Mouse (Mus musculus) stomach, embryonic 14.5 days (tissue): Measurements from ENCODE around the gene Has3. TPM values are rescaled to one million over a fixed set of nuclear protein-coding genes. Genes with fewer than 3 reads are reported as not detected.

Experiments
- ATAC-seq: fragments of 200-750 bp; cut with Nextera tagmentation; 2 replicates; pipeline ENCODE4 v1.8.0; 2017; ENCODE audit warnings: low read depth, moderate TSS enrichment; ENCODE audit not compliant: insufficient number of reproducible peaks, insufficient read depth, low FRiP score
- H3K27ac ChIP-seq: fragments of 300-500 bp; sonication (generic); 2 replicates; pipeline ENCODE4 v1.5.1; 2014; ENCODE audit warnings: mild to moderate bottlenecking, low read length, moderate library complexity, mixed read lengths
- H3K27me3 ChIP-seq: fragments of 300-500 bp; sonication (generic); 2 replicates; pipeline ENCODE4 v1.6.1; 2014; ENCODE audit warnings: low read length, control low read depth, mixed read lengths; ENCODE audit not compliant: control insufficient read depth, insufficient read depth
- H3K36me3 ChIP-seq: fragments of 300-500 bp; sonication (generic); 2 replicates; pipeline ENCODE4 v1.6.1; 2014; ENCODE audit warnings: mild to moderate bottlenecking, control low read depth, low read length, moderate library complexity, mixed read lengths; ENCODE audit not compliant: control insufficient read depth, insufficient read depth
- H3K4me1 ChIP-seq: fragments of 300-500 bp; sonication (generic); 2 replicates; pipeline ENCODE4 v1.6.1; 2014; ENCODE audit warnings: low read length, control low read depth, mixed read lengths; ENCODE audit not compliant: control insufficient read depth, insufficient read depth
- H3K4me2 ChIP-seq: fragments of 300-500 bp; sonication (generic); replicated peaks from 2 replicates; pipeline ENCODE4 v1.6.1; 2014; ENCODE audit warnings: low read depth, low read length, control low read depth
- H3K4me3 ChIP-seq: fragments of 300-500 bp; sonication (generic); 2 replicates; pipeline ENCODE4 v1.5.1; 2014; ENCODE audit warnings: low read depth, low read length, control low read depth
- H3K9ac ChIP-seq: fragments of 300-500 bp; sonication (generic); replicated peaks from 2 replicates; pipeline ENCODE4 v1.6.1; 2014; ENCODE audit warnings: low read depth, mild to moderate bottlenecking, control low read depth, low read length, moderate library complexity, mixed read lengths
- H3K9me3 ChIP-seq: fragments of 300-500 bp; sonication (generic); 2 replicates; pipeline ENCODE4 v1.6.1; 2016; ENCODE audit warnings: low read depth, low read length, control low read depth; ENCODE audit not compliant: control insufficient read depth
- WGBS: fragments of 180-500 bp; shearing (Covaris S2); extraction: QIAGEN DNeasy Blood & Tissue Kit; methylation state at CpG from one replicate; pipeline ENCODE4 v1.1.7; 2014; 5-methylcytosine and 5-hydroxymethylcytosine counted together
- polyA plus RNA-seq: library from polyadenylated mRNA; unstranded; fragments of >200 nt; fragmentation: Nextera tagmentation; extraction: Ambion mirVana; gene quantifications from 2 replicates; pipeline ENCODE4 v1.2.1, GENCODE M21; 2014

The Has3 gene
- 0.48 and 0.54 TPM in 2 replicates for polyA plus RNA-seq

- H3K4me1 ChIP-seq: peaks cover 19% of the 10 kb centered on the region; the same call in 1 of the 2 replicates
- 2% methylated on average over 18 of the region's 18 CpGs for WGBS
- peaks cover 6% of the 10 kb centered on the region; the same call in 1 of the 2 replicates for H3K36me3 ChIP-seq
- H3K9ac ChIP-seq: peak within 1 kb of the TSS; percentile 32; the same call in 1 of the 2 replicates
- H3K4me3 ChIP-seq: peak within 1 kb of the TSS; percentile 52
- peaks cover 3% of the 10 kb centered on the region; the same call in 1 of the 2 replicates for H3K27me3 ChIP-seq
- ATAC-seq: no peak
- no peaks in the 10 kb centered on the region for H3K9me3 ChIP-seq
- H3K4me2 ChIP-seq: peak within 1 kb of the TSS; percentile 99
- no peak within 1 kb of the TSS for H3K27ac ChIP-seq
Measured at GRCm38 (mm10) chr8:106870051-106870450, at the start of gene Has3. TSS of gene Has3 (plus strand) at chr8:106870242.

GRCm38 (mm10) chr8:106820553-106821515 is 49.2 kb upstream of the Has3 start:
- Histone ChIP-seq H3K27me3 (no peaks in the 10 kb centered on the region), H3K36me3 (no peaks in the 10 kb centered on the region), H3K27ac (no peak overlapping the region), H3K4me1 (peaks cover 8% of the 10 kb centered on the region; the same call in 1 of the 2 replicates), H3K4me2 (no peak overlapping the region), H3K9ac (no peak overlapping the region), H3K4me3 (no peak overlapping the region), H3K9me3 (no peaks in the 10 kb centered on the region)
- WGBS: 74% methylated on average over 14 of the region's 14 CpGs
- ATAC-seq: no peak

- Histone ChIP-seq H3K36me3 (no peaks in the 10 kb centered on the region), H3K9ac (no peak overlapping the region), H3K4me2 (no peak overlapping the region), H3K4me1 (no peaks in the 10 kb centered on the region), H3K9me3 (no peaks in the 10 kb centered on the region), H3K4me3 (no peak overlapping the region), H3K27me3 (no peaks in the 10 kb centered on the region), H3K27ac (no peak overlapping the region)
- ATAC-seq: no peak
- WGBS: 87% methylated on average over 6 of the region's 6 CpGs
Measured at GRCm38 (mm10) chr8:106828921-106829320, 41.1 kb upstream of the Has3 start.

- no peak for ATAC-seq
- Histone ChIP-seq H3K9ac (no peak overlapping the region), H3K27me3 (no peaks in the 10 kb centered on the region), H3K4me3 (no peak overlapping the region), H3K4me1 (no peaks in the 10 kb centered on the region), H3K4me2 (no peak overlapping the region), H3K27ac (no peak overlapping the region), H3K36me3 (no peaks in the 10 kb centered on the region), H3K9me3 (no peaks in the 10 kb centered on the region)
- 84% methylated on average over 5 of the region's 5 CpGs for WGBS
Measured at GRCm38 (mm10) chr8:106829526-106830045, 40.5 kb upstream of the Has3 start.

GRCm38 (mm10) chr8:106834899-106835298 is 35.1 kb upstream of the Has3 start:
- no peak for ATAC-seq
- Histone ChIP-seq H3K4me1 (no peaks in the 10 kb centered on the region; the same call in 1 of the 2 replicates), H3K4me2 (no peak overlapping the region), H3K27me3 (no peaks in the 10 kb centered on the region), H3K9me3 (no peaks in the 10 kb centered on the region), H3K36me3 (no peaks in the 10 kb centered on the region), H3K9ac (no peak overlapping the region), H3K27ac (no peak overlapping the region), H3K4me3 (no peak overlapping the region)
- WGBS: 85% methylated on average over 1 of the region's 1 CpGs

GRCm38 (mm10) chr8:106836525-106836924 is 33.5 kb upstream of the Has3 start:
- Histone ChIP-seq H3K9ac (no peak overlapping the region), H3K4me2 (no peak overlapping the region), H3K4me3 (no peak overlapping the region), H3K27ac (no peak overlapping the region), H3K9me3 (no peaks in the 10 kb centered on the region), H3K27me3 (no peaks in the 10 kb centered on the region), H3K36me3 (no peaks in the 10 kb centered on the region), H3K4me1 (no peaks in the 10 kb centered on the region; the same call in 1 of the 2 replicates)
- 51% methylated on average over 6 of the region's 6 CpGs for WGBS
- ATAC-seq: no peak

- H3K36me3 ChIP-seq: no peaks in the 10 kb centered on the region
- ATAC-seq: no peak
- H3K4me2 ChIP-seq: peak overlapping the region; percentile 6; the same call in 1 of the 2 replicates
- H3K4me3 ChIP-seq: no peak overlapping the region
- H3K9me3 ChIP-seq: no peaks in the 10 kb centered on the region
- H3K9ac ChIP-seq: no peak overlapping the region
- H3K27me3 ChIP-seq: no peaks in the 10 kb centered on the region
- H3K4me1 ChIP-seq: no peaks in the 10 kb centered on the region; the same call in 1 of the 2 replicates
- H3K27ac ChIP-seq: no peak overlapping the region
- 53% methylated on average over 6 of the region's 6 CpGs for WGBS
Measured at GRCm38 (mm10) chr8:106838803-106839202, 31.2 kb upstream of the Has3 start.

- WGBS: 45% methylated on average over 11 of the region's 11 CpGs
- H3K27ac ChIP-seq: peak overlapping the region; percentile 52
- H3K9ac ChIP-seq: no peak overlapping the region
- H3K36me3 ChIP-seq: no peaks in the 10 kb centered on the region
- H3K4me2 ChIP-seq: peak overlapping the region; percentile 6; the same call in 1 of the 2 replicates
- no peaks in the 10 kb centered on the region for H3K27me3 ChIP-seq
- H3K9me3 ChIP-seq: no peaks in the 10 kb centered on the region
- no peak overlapping the region for H3K4me3 ChIP-seq
- no peak for ATAC-seq
- H3K4me1 ChIP-seq: no peaks in the 10 kb centered on the region; the same call in 1 of the 2 replicates
Measured at GRCm38 (mm10) chr8:106839209-106840001, 30.6 kb upstream of the Has3 start.
